Mouse (Mus musculus) C2C12 (cell line): ENCODE measurements at regions not wholly inside any gene's neighbourhood (a gene's known extent, or its start where the extent isn't known, plus 50 kb on each side); places are given as distances from the start of the nearest gene placed in this dataset.

Experiments used
- CTCF ChIP-seq: IDR thresholded peaks from one replicate; pipeline ENCODE4 v1.5.1; 2011; ENCODE audit not compliant: control insufficient read depth, insufficient read depth, insufficient read length
- MAX ChIP-seq: IDR thresholded peaks from one replicate; pipeline ENCODE4 v1.6.1; 2011; ENCODE audit warnings: mild to moderate bottlenecking, control low read depth
- MYOD1 ChIP-seq: IDR thresholded peaks from one replicate; pipeline ENCODE4 v1.6.1; 2011; ENCODE audit warnings: low read depth; ENCODE audit not compliant: control insufficient read depth, insufficient read length
- USF1 ChIP-seq: IDR thresholded peaks from one replicate; pipeline ENCODE4 v1.6.1; 2011; ENCODE audit warnings: low read depth, mild to moderate bottlenecking, control low read depth, moderate library complexity

- TF ChIP-seq CTCF (no peak), MYOD1 (no peak), MAX (no peak), USF1 (no peak)
Measured at GRCm38 (mm10) chr1:194424201-194424600, 193.8 kb upstream of the Plxna2 start.
